Mouse (Mus musculus) liver, embryonic 14 days (tissue): ENCODE results near the gene Dpp8. TPM values are rescaled to one million over a fixed set of nuclear protein-coding genes. Genes with fewer than 3 reads are reported as not detected.

ENCODE experiments used
- polyA plus RNA-seq: library from polyadenylated mRNA; depleted of rRNA; stranded (reverse); fragments of >200 nt; gene quantifications from 2 replicates; pipeline ENCODE4 v1.2.3, GENCODE M21; 2012; rRNA removed

Dpp8 gene
- 16.6 and 21.3 TPM in 2 replicates for polyA plus RNA-seq

DNA sequence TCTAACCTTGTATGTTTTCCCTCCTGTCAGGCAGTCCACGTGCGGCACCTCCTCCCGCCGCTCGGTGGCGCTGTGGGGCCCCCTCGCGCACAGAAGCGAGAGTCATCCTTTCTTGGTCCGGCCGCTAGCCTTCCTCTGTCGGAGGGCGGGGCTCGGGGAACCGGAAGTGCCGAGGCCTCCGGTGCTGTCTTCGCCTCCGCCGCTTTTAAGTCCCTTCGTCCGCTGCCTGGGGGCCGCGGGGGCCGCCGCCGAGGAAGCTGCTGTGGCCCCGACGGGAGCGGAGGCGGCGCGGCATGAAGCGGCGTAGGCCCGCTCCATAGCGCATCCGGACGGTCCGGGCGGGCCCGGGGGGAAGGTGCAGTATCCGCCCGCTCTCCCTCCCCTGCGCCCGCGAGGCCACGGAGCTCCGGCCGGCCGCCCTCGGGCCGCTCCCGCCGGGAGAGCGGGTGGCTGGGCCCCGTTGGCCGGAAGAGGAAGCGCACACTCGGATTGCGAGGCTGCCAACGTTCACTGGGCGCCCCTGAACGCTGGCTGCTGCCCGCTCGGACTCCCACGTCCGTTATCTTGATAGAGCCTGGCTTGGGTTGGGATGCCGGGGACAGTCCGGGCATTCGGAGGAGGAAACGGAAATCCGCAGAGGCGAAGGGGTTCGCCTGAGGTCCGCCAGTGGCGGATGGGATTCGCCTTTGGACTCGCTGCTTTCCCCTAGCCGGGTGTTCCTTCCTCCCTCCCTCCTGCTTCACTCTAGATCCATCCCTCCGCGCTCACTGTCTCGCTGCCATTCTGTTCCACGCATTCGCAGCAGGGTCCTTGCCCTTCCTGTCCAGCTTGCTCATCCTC lies at the start of gene Dpp8:
Gene Dpp8 (plus strand): TSS at position 146 of the 840 bp plus-strand sequence.

DNA sequence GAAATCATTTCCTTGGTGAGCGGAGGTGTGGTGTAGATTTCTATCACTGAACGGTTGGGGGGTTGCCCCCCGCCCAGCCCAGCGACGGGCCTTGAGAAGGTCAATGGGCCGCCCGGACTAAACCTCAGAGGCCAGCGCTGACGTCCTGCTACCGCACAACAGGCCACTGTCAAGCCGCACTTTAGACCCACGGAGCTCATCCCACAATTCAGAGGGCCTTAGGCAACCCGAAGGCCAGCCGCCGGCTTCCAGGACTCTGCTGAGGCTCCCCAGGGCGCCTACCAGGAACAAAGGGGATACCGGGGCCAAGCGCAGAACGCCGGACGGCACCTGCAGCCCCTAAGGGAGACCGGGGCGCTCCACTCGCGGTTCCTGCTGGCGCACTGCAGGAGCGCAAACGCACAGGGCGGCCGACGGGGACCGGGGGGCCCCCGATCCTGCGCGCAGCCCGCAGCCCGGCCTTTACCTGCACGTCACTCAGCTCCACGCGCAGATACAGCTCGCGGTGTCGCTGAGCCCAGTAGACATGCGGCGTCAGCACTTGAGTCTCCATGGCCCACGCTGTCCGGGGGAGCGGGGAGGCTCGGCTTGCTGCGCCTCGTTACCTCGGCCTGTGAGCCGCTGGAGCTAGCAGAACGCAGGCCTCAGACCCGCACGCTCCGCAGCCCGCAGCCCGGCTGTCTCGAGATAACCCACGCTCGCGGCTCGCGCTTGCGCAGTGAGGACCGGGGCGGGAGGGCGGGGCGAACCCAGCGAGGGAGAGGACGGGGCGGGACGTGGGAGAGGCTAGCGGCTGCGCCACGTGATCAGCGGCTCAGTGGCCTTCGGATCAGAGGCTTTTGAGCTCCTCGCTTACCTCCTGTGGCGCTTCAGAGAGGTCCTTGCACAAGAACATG lies 11.0 kb upstream of the Dpp8 start, which contains the start of gene Hacd3:
Gene Hacd3 (minus strand): TSS at position 703 of the 896 bp plus-strand sequence.

DNA sequence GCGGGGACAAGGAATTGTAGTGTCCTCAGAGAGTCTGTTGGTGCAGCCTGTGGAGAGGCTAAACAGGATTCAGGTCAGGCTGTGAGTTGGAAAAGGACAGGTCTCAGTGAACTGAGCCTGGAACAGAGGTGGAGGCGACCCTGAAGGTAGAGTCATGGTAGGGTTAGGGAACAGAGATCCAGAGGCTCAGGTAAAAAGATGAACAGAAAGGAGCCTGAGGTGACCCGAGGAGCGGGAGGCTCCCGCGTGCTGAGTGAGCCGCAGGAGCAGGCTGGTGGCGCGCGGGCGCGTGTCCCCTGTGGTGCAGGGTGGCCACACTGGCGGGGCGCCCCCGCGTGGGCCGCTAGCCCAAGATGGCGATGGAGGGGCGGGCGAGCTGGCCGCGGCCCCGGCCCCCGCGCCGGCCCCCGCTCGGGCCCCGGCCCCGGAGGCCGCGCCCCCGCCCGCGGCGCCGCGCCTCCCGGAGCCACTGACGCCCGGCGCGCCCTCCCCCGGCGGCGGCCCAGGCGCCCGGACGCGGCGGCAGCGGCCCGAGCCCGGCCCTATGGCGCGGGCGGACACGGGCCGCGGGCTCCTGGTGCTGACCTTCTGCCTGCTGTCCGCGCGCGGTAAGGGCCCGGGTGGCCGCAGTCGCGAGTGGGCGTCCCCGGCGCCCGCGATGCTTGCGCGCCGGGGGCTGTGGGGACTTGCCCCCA lies 68.9 kb downstream of the Dpp8 start, which contains the start of gene Igdcc4:
Gene Igdcc4 (plus strand): TSS at position 496 of the 695 bp plus-strand sequence.

Other genes with a start within 250 kb of the Dpp8 start
- 34.4 and 40.4 TPM in 2 replicates for gene Dennd4a, start 221.1 kb upstream of the Dpp8 start, polyA plus RNA-seq
- gene Slc24a1, start 80.8 kb upstream of the Dpp8 start, polyA plus RNA-seq: 0.03 TPM in 2 replicates
- gene Ints14, start 71.5 kb upstream of the Dpp8 start, polyA plus RNA-seq: 14.2 and 17.2 TPM in 2 replicates
- 22.8 and 27.1 TPM in 2 replicates for gene Hacd3, start 10.7 kb upstream of the Dpp8 start, polyA plus RNA-seq
- gene Igdcc4, start 69.1 kb downstream of the Dpp8 start, polyA plus RNA-seq: 4.3 and 4.6 TPM in 2 replicates
- 0.07 and 0.08 TPM in 2 replicates for gene Igdcc3, start 108.8 kb downstream of the Dpp8 start, polyA plus RNA-seq
- gene Parp16, start 162.9 kb downstream of the Dpp8 start, polyA plus RNA-seq: 4.0 and 5.9 TPM in 2 replicates
- gene Cilp, start 232.8 kb downstream of the Dpp8 start, polyA plus RNA-seq: 0.01 and 0.02 TPM in 2 replicates